Mouse (Mus musculus): ENCODE results near the gene Paics. TPM values are rescaled to one million over a fixed set of nuclear protein-coding genes. Genes with fewer than 3 reads are reported as not detected.

The Paics gene
- polyA plus RNA-seq, 1 experiment from 2014 or later, result 111 TPM

- no peaks in the 10 kb centered on the region for H3K9me3 ChIP-seq (ENCODE audit: low read length)
- no peaks in the 10 kb centered on the region for H3K27me3 ChIP-seq (ENCODE audit: insufficient read depth, low read length)
- DNase-seq (no peak), ATAC-seq (no peak)
- H3K4me2 ChIP-seq (ENCODE audit: low read depth, low read length), result no peak overlapping the region
- H3K27ac ChIP-seq (ENCODE audit: low read depth), result no peak overlapping the region
- WGBS (ENCODE audit: insufficient replicate concordance), result 64% methylated on average over 9 of the region's 9 CpGs
- no peak overlapping the region for H3K9ac ChIP-seq (replicated peaks)
- H3K4me3 ChIP-seq (ENCODE audit: low read depth, low read length), result no peak overlapping the region
- TF ChIP-seq CTCF (IDR thresholded peaks at IDR 0.05; ENCODE audit: low read depth), result no peak
- no peak for TF ChIP-seq EP300 (IDR thresholded peaks at IDR 0.05; ENCODE audit: low read depth)
- no peaks in the 10 kb centered on the region for H3K36me3 ChIP-seq (replicated peaks; ENCODE audit: insufficient read depth, low read length)
- 0 out of 2 replicates have a peak, but pooled peaks cover under 1% of the 10 kb centered on the region for H3K4me1 ChIP-seq (ENCODE audit: insufficient read depth)
These were observed 59.2 kb downstream of the Paics start for GRCm38 (mm10) chr5:77010352-77010751.

GRCm38 (mm10) chr5:77011082-77011481, 60.0 kb downstream of the Paics start:
- Histone ChIP-seq H3K9ac (replicated peaks) (no peak overlapping the region), H3K4me3 (ENCODE audit: low read depth, low read length) (no peak overlapping the region), H3K27ac (ENCODE audit: low read depth) (no peak overlapping the region), H3K4me2 (ENCODE audit: low read depth, low read length) (no peak overlapping the region), H3K4me1 (ENCODE audit: insufficient read depth) (peaks cover 8% of the 10 kb centered on the region), H3K27me3 (ENCODE audit: insufficient read depth, low read length) (no peaks in the 10 kb centered on the region), H3K9me3 (ENCODE audit: low read length) (no peaks in the 10 kb centered on the region), H3K36me3 (replicated peaks; ENCODE audit: insufficient read depth, low read length) (no peaks in the 10 kb centered on the region)
- ATAC-seq (no peak), DNase-seq (no peak)
- WGBS (ENCODE audit: insufficient replicate concordance), result 41% methylated on average over 3 of the region's 3 CpGs
- peak; percentile 94 for TF ChIP-seq EP300 (IDR thresholded peaks at IDR 0.05; ENCODE audit: low read depth)
- TF ChIP-seq CTCF (IDR thresholded peaks at IDR 0.05; ENCODE audit: low read depth), result no peak

- no peak for TF ChIP-seq EP300 (IDR thresholded peaks at IDR 0.05; ENCODE audit: low read depth)
- no peak for TF ChIP-seq CTCF (IDR thresholded peaks at IDR 0.05; ENCODE audit: low read depth)
- no peak for ATAC-seq
- WGBS (ENCODE audit: insufficient replicate concordance), result 55% methylated on average over 3 of the region's 3 CpGs
These were observed 62.1 kb downstream of the Paics start for GRCm38 (mm10) chr5:77013171-77013570.

GRCm38 (mm10) chr5:77015544-77016482, 64.7 kb downstream of the Paics start, which contains the start of gene Thegl:
Gene Thegl, plus strand, starts transcription at chr5:77016023.
- WGBS (ENCODE audit: insufficient replicate concordance), result 14% methylated on average over 51 of the region's 57 CpGs
- Histone ChIP-seq H3K4me1 (ENCODE audit: insufficient read depth) (peaks cover 12% of the 10 kb centered on the region), H3K4me2 (ENCODE audit: low read depth, low read length) (peak within 1 kb of the TSS; percentile 86), H3K27ac (ENCODE audit: low read depth) (no peak within 1 kb of the TSS), H3K36me3 (replicated peaks; ENCODE audit: insufficient read depth, low read length) (no peaks in the 10 kb centered on the region), H3K9ac (replicated peaks) (peak within 1 kb of the TSS; percentile 16; the same call in 1 of the 2 replicates), H3K9me3 (ENCODE audit: low read length) (no peaks in the 10 kb centered on the region), H3K27me3 (ENCODE audit: insufficient read depth, low read length) (no peaks in the 10 kb centered on the region), H3K4me3 (ENCODE audit: low read depth, low read length) (peak within 1 kb of the TSS; percentile 54)
- DNase-seq, result peak; percentile 94
- ATAC-seq, result peak; percentile 100
- TF ChIP-seq CTCF (IDR thresholded peaks at IDR 0.05; ENCODE audit: low read depth), result no peak
- no peak for TF ChIP-seq EP300 (IDR thresholded peaks at IDR 0.05; ENCODE audit: low read depth)

More at GRCm38 (mm10) chr5:77013171-77013570, 62.1 kb downstream of the Paics start:
- Histone ChIP-seq H3K36me3 (replicated peaks; ENCODE audit: insufficient read depth, low read length) (no peaks in the 10 kb centered on the region), H3K4me1 (ENCODE audit: insufficient read depth) (peaks cover 12% of the 10 kb centered on the region), H3K9ac (replicated peaks) (no peak overlapping the region), H3K27ac (ENCODE audit: low read depth) (no peak overlapping the region), H3K4me3 (ENCODE audit: low read depth, low read length) (no peak overlapping the region), H3K4me2 (ENCODE audit: low read depth, low read length) (no peak overlapping the region), H3K9me3 (ENCODE audit: low read length) (no peaks in the 10 kb centered on the region), H3K27me3 (ENCODE audit: insufficient read depth, low read length) (no peaks in the 10 kb centered on the region)
- no peak for DNase-seq

Other genes with a start within 250 kb of the Paics start
- gene Aasdh, start 45.8 kb upstream of the Paics start, polyA plus RNA-seq (2015; fragmentation: Nextera tagmentation; extraction: Ambion mirVana), result 5.1 and 5.3 TPM in 2 replicates
- gene Ppat, start 271 bp downstream of the Paics start, polyA plus RNA-seq (2015; fragmentation: Nextera tagmentation; extraction: Ambion mirVana), result 14.9 and 17.6 TPM in 2 replicates
- gene Srp72, start 23.4 kb downstream of the Paics start, polyA plus RNA-seq (2015; fragmentation: Nextera tagmentation; extraction: Ambion mirVana), result 34.4 TPM in 2 replicates
- gene Arl9, start 52.7 kb downstream of the Paics start, polyA plus RNA-seq (2015; fragmentation: Nextera tagmentation; extraction: Ambion mirVana), result 0.22 TPM in 2 replicates
- 0.19 and 0.20 TPM in 2 replicates for gene Thegl, start 64.7 kb downstream of the Paics start, polyA plus RNA-seq (2015; fragmentation: Nextera tagmentation; extraction: Ambion mirVana)
- 0.78 and 0.95 TPM in 2 replicates for gene Hopx, start 163.8 kb downstream of the Paics start, polyA plus RNA-seq (2015; fragmentation: Nextera tagmentation; extraction: Ambion mirVana)

Data from liver, postnatal 0 days (tissue).